Mouse (Mus musculus) ES-E14 (cell line): Measurements from ENCODE around the gene Aldh9a1.

ENCODE experiments used
- MAFK ChIP-seq: IDR thresholded peaks from 2 replicates; pipeline ENCODE4 v1.6.1; 2014; ENCODE audit warnings: mild to moderate bottlenecking, low read depth, low read length, inconsistent platforms; ENCODE audit not compliant: insufficient read depth
- ZC3H11A ChIP-seq: IDR thresholded peaks from 2 replicates; pipeline ENCODE4 v1.6.1; 2012; ENCODE audit warnings: low read depth, mild to moderate bottlenecking, inconsistent platforms, low read length, borderline replicate concordance

GRCm38 (mm10) chr1:167382316-167382715 lies 32.5 kb downstream of the Aldh9a1 start:
- TF ChIP-seq ZC3H11A (no peak), MAFK (no peak)
